Mouse (Mus musculus) spleen, adult 2 months (tissue): ENCODE measurements around the gene Runx1. TPM values are rescaled to one million over a fixed set of nuclear protein-coding genes. Genes with fewer than 3 reads are reported as not detected.

Experiments used
- DNase-seq, 2 experiments: peaks; one replicate each; pipeline versions ENCODE4 v3.0.0 to v3.0.0-alpha.2; 2012 to 2021; ENCODE audit warnings: low spot score in 2 of 2, low read depth in 1 of 2
- H3K27ac ChIP-seq: fragments of 200-500 bp; 2 replicates; pipeline ENCODE4 v1.5.1; 2012; ENCODE audit warnings: low read length, inconsistent platforms; ENCODE audit not compliant: insufficient read depth
- H3K27me3 ChIP-seq: fragments of 200-500 bp; 2 replicates; pipeline ENCODE4 v1.6.1; 2012; ENCODE audit warnings: mild to moderate bottlenecking, moderate library complexity, low read length, inconsistent platforms; ENCODE audit not compliant: control insufficient read depth, insufficient read depth
- H3K36me3 ChIP-seq: fragments of 200-500 bp; 2 replicates; pipeline ENCODE4 v1.6.1; 2012; ENCODE audit warnings: mild to moderate bottlenecking, low read length, inconsistent platforms; ENCODE audit not compliant: control insufficient read depth, insufficient read depth
- H3K4me1 ChIP-seq: fragments of 200-500 bp; 2 replicates; pipeline ENCODE4 v1.6.1; 2011; ENCODE audit warnings: inconsistent platforms; ENCODE audit not compliant: control insufficient read depth, insufficient read depth, insufficient read length
- H3K4me3 ChIP-seq: fragments of 200-500 bp; 2 replicates; pipeline ENCODE4 v1.5.1; 2011; ENCODE audit warnings: mild to moderate bottlenecking, inconsistent platforms; ENCODE audit not compliant: insufficient read depth, insufficient read length; ENCODE audit errors: extremely low read depth
- CTCF ChIP-seq: fragments of 200-500 bp; IDR thresholded peaks from 2 replicates; pipeline ENCODE4 v1.5.1; 2011; ENCODE audit warnings: mild to moderate bottlenecking, inconsistent platforms; ENCODE audit not compliant: insufficient read depth, insufficient read length, insufficient replicate concordance; ENCODE audit errors: extremely low read depth
- POLR2A ChIP-seq: fragments of 200-500 bp; IDR thresholded peaks from 2 replicates; pipeline ENCODE4 v1.6.1; 2011; ENCODE audit warnings: low read depth, low read length, inconsistent platforms
- WGBS: fragments of 180-500 bp; shearing (Covaris S2); methylation state at CpG from one replicate; pipeline ENCODE4 v1.1.7; 2018; 5-methylcytosine and 5-hydroxymethylcytosine counted together
- polyA plus RNA-seq: library from polyadenylated mRNA; depleted of rRNA; stranded (reverse); fragments of >200 nt; gene quantifications from 2 replicates; pipeline ENCODE4 v1.2.3, GENCODE M21; 2012

Runx1 gene
- polyA plus RNA-seq, 1 experiment, result 26.7 TPM

- H3K36me3 ChIP-seq, result peaks cover 1% of the 10 kb centered on the region; the same call in 1 of the 2 replicates
- peak overlapping the region; percentile 64 for H3K4me3 ChIP-seq
- peaks cover 9% of the 10 kb centered on the region for H3K4me1 ChIP-seq
- no peak for TF ChIP-seq CTCF
- TF ChIP-seq POLR2A, result no peak
- peak overlapping the region; percentile 74 for H3K27ac ChIP-seq
- peak; percentile 15 to 20 for DNase-seq
- 1% methylated on average over 48 of the region's 48 CpGs for WGBS
- no peaks in the 10 kb centered on the region for H3K27me3 ChIP-seq
These were observed 128.0 kb downstream of the Runx1 start for GRCm38 (mm10) chr16:92697737-92698611.

DNA sequence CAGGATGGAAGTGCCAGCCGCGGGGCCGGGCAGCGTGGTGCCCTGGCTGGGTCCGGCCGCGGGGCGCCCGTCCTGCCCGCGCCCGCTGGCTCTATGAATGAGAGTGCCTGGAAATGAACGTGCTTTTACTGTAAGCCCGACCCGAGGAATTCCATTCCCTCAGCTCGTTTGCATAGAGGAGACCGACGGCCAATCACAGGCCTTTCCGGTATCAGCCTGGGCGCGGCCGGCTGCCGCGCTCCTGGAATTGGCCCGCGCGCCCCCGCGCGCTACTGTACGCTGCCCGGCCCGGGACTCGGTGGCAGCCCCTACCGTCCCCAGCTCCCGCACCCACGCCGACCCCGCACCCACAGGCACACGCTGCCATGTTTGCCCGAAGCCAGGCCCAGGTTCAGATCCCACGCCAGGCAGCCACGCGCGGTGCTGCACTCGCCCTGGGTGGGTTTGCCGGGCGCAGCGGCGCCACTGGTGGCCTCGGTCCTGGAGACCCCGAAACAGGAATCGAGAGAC, 128.7 kb downstream of the Runx1 start:
- Histone ChIP-seq H3K27ac (peak overlapping the region; percentile 74), H3K4me3 (peak overlapping the region; percentile 64), H3K36me3 (peaks cover 2% of the 10 kb centered on the region; the same call in 1 of the 2 replicates), H3K27me3 (no peaks in the 10 kb centered on the region), H3K4me1 (peaks cover 9% of the 10 kb centered on the region)
- peak; percentile 21 to 48 for DNase-seq
- under 1% methylated on average over 53 of the region's 53 CpGs for WGBS
- TF ChIP-seq POLR2A, result no peak
- TF ChIP-seq CTCF, result no peak

DNA sequence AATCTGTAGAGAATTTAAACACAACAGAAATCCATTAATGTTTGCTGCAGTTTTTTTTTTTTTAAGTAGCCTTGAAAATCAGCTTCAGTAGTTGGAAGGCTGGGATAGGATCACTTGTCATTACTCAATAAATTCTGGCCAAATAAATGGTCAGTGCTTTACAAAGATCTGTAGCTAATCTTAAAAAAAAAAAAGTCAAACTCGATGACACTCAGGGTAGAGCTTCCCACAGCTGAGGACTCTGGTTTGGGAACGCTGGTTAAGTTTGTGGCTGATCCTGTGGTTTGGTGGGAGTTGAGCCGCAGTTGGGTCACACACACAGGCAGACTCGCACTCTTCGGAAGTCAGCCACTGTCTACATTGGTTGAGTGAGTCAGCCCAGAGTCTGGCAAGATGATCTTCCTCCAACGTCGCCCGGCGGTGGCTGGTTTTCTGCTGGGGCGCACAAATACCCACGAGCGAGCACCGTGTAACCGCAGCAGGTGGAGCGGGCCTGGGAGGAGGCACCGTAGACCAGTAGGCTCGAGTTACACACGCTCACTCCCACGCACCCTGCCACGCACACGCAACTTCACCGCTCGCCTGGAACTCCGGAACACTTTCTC, 129.4 kb downstream of the Runx1 start:
- TF ChIP-seq POLR2A, result no peak
- TF ChIP-seq CTCF, result no peak
- Histone ChIP-seq H3K27ac (no peak overlapping the region), H3K36me3 (peaks cover 2% of the 10 kb centered on the region; the same call in 1 of the 2 replicates), H3K4me1 (peaks cover 9% of the 10 kb centered on the region), H3K4me3 (peak overlapping the region; percentile 64), H3K27me3 (no peaks in the 10 kb centered on the region)
- WGBS, result 2% methylated on average over 24 of the region's 24 CpGs
- peak; percentile 42 to 72 for DNase-seq

DNA sequence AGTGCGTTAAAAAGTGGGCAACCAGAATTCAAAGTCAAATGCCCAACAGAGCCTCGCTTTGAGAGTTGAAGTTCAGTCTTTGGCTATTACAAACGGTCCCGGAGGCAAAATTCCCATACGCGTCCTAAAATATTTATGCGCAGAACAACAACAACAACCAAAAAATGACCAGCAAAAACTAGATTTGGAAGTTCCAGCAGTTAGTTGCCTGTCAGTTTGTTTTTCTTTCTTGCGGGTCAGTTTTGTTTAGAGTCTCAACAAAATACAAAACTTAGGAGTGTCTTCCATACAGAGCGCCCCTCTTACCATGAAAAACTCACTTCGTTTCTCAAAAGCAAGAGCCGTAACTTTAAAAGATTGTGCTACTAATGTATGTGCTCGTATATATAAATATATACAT, 130.0 kb downstream of the Runx1 start:
- TF ChIP-seq CTCF, result no peak
- no peak for TF ChIP-seq POLR2A
- Histone ChIP-seq H3K27me3 (no peaks in the 10 kb centered on the region), H3K4me1 (peaks cover 9% of the 10 kb centered on the region), H3K36me3 (peaks cover 2% of the 10 kb centered on the region; the same call in 1 of the 2 replicates), H3K4me3 (no peak overlapping the region), H3K27ac (no peak overlapping the region)
- DNase-seq, result no peak
- 81% methylated on average over 12 of the region's 12 CpGs for WGBS

GRCm38 (mm10) chr16:92695200-92695921, 130.6 kb downstream of the Runx1 start:
- no peak for DNase-seq
- H3K4me1 ChIP-seq, result peaks cover 9% of the 10 kb centered on the region
- 79% methylated on average over 43 of the region's 43 CpGs for WGBS
- H3K27ac ChIP-seq, result no peak overlapping the region
- peaks cover 2% of the 10 kb centered on the region; the same call in 1 of the 2 replicates for H3K36me3 ChIP-seq
- H3K4me3 ChIP-seq, result peak overlapping the region; percentile 24; the same call in 1 of the 2 replicates
- no peak for TF ChIP-seq CTCF
- no peaks in the 10 kb centered on the region for H3K27me3 ChIP-seq

GRCm38 (mm10) chr16:92694496-92695106, 131.3 kb downstream of the Runx1 start:
- TF ChIP-seq CTCF, result no peak
- no peak for TF ChIP-seq POLR2A
- 73% methylated on average over 17 of the region's 19 CpGs for WGBS
- Histone ChIP-seq H3K4me1 (peaks cover 9% of the 10 kb centered on the region), H3K36me3 (peaks cover 4% of the 10 kb centered on the region; the same call in 1 of the 2 replicates), H3K4me3 (no peak overlapping the region), H3K27ac (no peak overlapping the region), H3K27me3 (no peaks in the 10 kb centered on the region)
- DNase-seq, result no peak
